Mouse (Mus musculus): ENCODE results near the gene Rsph1. TPM values are rescaled to one million over a fixed set of nuclear protein-coding genes. Genes with fewer than 3 reads are reported as not detected.
A peak's percentile ranks its signal among the peaks of the same experiment; 100 is the strongest.

Rsph1 gene
- polyA plus RNA-seq, 1 experiment: 3.6 TPM

DNA sequence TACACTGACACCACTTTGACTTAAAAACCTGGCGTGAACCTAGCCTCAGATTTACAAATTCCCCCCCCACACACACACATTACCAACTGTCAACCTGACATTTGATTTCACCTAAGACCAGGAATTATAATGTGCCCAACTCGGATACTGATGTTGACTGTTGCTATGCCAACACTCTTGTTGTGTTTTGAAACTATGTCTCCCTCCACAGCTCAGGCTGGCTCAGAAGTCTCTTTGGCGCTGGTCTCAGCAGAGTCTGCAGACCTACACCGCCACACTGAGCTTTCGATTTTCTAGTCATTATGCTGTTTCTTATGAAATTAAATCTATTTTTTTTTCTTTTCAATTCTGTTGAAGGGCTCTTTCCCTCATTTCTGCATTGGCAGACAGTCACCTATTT is 14.5 kb downstream of the Rsph1 start:
- H3K4me3 ChIP-seq (ENCODE audit: insufficient read depth, low read length): no peak overlapping the region
- TF ChIP-seq CTCF (IDR thresholded peaks at IDR 0.05; ENCODE audit: extremely low read depth, insufficient read depth, low read length) (no peak), POLR2A (IDR thresholded peaks at IDR 0.05; ENCODE audit: extremely low read depth, insufficient read depth, low read length) (no peak)
- no peak overlapping the region for H3K27ac ChIP-seq (ENCODE audit: insufficient read depth, low read length)
- H3K4me1 ChIP-seq (ENCODE audit: control insufficient read depth, insufficient read depth, low read length): no peaks in the 10 kb centered on the region

DNA sequence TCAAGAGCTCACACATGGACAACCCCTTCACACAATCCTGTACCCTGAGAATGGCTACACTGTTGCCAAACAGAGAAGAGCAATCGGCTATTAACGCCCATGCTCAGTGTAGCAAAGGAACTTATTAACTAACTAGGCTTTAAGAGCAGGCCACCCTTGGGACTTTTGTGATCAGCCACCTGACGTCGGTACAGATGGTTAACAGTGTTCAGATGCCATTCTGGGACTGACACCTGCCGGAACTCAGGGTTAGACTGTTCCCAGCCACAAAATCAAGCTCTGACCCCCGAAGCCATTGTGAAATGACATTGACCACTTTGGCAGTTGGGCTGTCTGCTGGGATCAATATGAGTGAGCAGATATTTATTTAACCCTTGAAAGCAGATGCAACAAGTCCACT is 15.8 kb downstream of the Rsph1 start:
- H3K4me1 ChIP-seq (ENCODE audit: control insufficient read depth, insufficient read depth, low read length): no peaks in the 10 kb centered on the region
- H3K27ac ChIP-seq (ENCODE audit: insufficient read depth, low read length): no peak overlapping the region
- H3K4me3 ChIP-seq (ENCODE audit: insufficient read depth, low read length): no peak overlapping the region
- TF ChIP-seq POLR2A (IDR thresholded peaks at IDR 0.05; ENCODE audit: extremely low read depth, insufficient read depth, low read length) (no peak), CTCF (IDR thresholded peaks at IDR 0.05; ENCODE audit: extremely low read depth, insufficient read depth, low read length) (no peak)

DNA sequence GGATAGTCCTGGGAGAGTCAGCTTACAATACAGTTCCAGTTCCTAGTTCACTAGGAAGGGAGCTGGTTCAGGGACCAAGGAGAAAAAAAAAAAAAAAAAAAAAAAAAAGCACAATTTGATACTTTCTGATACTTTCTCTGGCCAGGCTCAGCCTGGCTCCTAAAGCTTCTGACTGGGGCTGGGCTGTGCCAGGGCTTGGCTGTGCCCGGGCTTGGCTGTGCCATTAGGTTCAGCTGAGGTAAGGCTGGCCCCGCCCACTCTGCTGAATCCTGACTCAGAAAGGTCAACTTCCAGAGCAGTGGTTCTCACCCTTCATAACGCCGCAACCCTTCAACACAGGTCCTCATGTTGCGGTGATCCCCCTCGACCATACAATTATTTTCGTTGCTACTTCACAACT is 16.8 kb downstream of the Rsph1 start:
- Histone ChIP-seq H3K4me3 (ENCODE audit: insufficient read depth, low read length) (no peak overlapping the region), H3K4me1 (ENCODE audit: control insufficient read depth, insufficient read depth, low read length) (no peaks in the 10 kb centered on the region), H3K27ac (ENCODE audit: insufficient read depth, low read length) (no peak overlapping the region)
- TF ChIP-seq POLR2A (IDR thresholded peaks at IDR 0.05; ENCODE audit: extremely low read depth, insufficient read depth, low read length) (no peak), CTCF (IDR thresholded peaks at IDR 0.05; ENCODE audit: extremely low read depth, insufficient read depth, low read length) (no peak)

DNA sequence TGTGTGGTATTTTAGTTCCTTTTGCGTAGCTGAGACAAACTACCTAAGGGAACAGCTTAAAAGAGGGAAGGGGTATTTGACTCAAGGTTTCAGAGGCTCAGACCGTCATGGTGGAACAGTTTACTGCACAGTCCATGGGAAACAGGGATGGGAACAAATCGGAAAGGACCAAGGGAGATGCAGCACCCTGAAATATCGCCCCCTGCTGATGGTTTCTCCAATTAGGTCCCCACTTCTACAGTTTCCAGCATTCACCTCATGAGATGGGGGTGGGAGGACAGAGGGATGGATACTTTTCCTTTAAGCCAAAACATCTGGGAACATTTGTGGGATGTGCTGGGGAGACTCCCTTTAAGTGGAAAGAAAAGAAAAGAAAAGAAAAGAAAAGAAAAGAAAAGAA is 17.4 kb downstream of the Rsph1 start:
- Histone ChIP-seq H3K4me1 (ENCODE audit: control insufficient read depth, insufficient read depth, low read length) (no peaks in the 10 kb centered on the region), H3K27ac (ENCODE audit: insufficient read depth, low read length) (no peak overlapping the region), H3K4me3 (ENCODE audit: insufficient read depth, low read length) (no peak overlapping the region)
- peak; percentile 13; the same call in 1 of the 2 replicates for TF ChIP-seq CTCF (IDR thresholded peaks at IDR 0.05; ENCODE audit: extremely low read depth, insufficient read depth, low read length)
- no peak for TF ChIP-seq POLR2A (IDR thresholded peaks at IDR 0.05; ENCODE audit: extremely low read depth, insufficient read depth, low read length)

DNA sequence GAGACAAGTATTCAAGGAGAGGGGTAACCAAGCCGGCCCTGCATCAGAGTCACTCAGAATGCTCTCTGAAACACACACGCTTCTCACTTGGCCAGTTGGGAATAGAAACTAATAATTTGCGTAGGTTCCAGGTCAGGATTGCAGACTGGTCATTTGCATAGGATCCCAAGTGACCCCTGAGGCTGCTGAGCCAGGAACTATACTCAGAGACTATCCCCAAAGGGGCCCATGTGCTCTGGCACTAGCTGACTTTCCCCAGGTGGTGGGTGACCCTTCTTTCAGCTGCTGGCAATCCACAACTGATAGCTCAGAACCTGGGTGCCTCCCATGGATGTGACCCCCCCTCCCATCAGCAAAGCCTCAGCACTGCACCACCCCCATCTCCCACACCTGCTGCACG is 18.0 kb downstream of the Rsph1 start:
- no peaks in the 10 kb centered on the region for H3K4me1 ChIP-seq (ENCODE audit: control insufficient read depth, insufficient read depth, low read length)
- H3K4me3 ChIP-seq (ENCODE audit: insufficient read depth, low read length): no peak overlapping the region
- TF ChIP-seq POLR2A (IDR thresholded peaks at IDR 0.05; ENCODE audit: extremely low read depth, insufficient read depth, low read length) (no peak), CTCF (IDR thresholded peaks at IDR 0.05; ENCODE audit: extremely low read depth, insufficient read depth, low read length) (no peak)
- H3K27ac ChIP-seq (ENCODE audit: insufficient read depth, low read length): no peak overlapping the region

DNA sequence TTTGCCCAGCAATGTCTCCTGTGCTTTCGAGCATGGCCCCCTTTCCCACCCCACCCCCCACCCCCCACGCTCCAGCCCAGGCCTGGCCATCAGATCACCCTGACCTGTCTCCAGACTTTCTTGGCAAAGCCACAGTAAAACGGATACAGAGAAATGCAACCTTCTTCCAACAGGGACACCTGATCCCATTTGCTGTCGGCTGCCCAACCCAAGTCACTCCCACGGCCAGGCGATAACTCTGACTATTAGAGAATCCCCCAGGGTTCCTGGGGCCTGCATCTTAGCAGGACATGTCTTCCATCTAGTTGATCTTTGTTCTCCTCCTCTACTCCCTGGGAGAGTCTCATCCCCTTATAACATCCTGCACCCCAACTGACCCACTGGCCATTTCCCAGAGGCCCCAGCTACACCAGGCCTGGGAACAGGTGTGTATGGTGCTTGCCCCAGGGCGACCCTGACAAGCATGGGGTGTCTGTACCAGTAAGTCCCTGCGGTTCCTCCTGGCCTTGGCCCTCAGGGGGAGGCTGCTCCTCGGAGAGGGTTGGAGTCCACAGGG is 18.8 kb downstream of the Rsph1 start:
- TF ChIP-seq CTCF (IDR thresholded peaks at IDR 0.05; ENCODE audit: extremely low read depth, insufficient read depth, low read length) (no peak), POLR2A (IDR thresholded peaks at IDR 0.05; ENCODE audit: extremely low read depth, insufficient read depth, low read length) (no peak)
- no peak overlapping the region for H3K27ac ChIP-seq (ENCODE audit: insufficient read depth, low read length)
- no peaks in the 10 kb centered on the region for H3K4me1 ChIP-seq (ENCODE audit: control insufficient read depth, insufficient read depth, low read length)
- no peak overlapping the region for H3K4me3 ChIP-seq (ENCODE audit: insufficient read depth, low read length)

DNA sequence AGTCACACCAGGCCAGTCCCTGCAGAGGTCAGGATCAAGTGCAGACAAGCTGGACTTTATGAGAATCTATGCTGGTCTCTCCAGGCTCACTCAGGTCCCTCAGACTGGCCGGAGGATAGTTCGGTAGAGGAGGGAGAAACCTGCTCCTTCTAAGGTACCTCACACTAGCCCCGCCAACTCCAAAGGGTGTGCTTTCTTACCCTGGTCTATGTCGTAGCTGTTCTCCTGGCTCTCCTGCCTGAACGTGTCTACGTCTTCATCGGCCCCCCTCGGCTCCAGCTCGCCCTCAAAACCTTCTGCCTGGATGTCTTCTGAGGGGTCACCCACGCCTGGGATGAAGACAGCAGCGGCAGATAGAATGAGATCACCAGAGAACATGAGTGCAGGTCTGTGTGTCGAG is 19.3 kb downstream of the Rsph1 start:
- no peak overlapping the region for H3K27ac ChIP-seq (ENCODE audit: insufficient read depth, low read length)
- TF ChIP-seq CTCF (IDR thresholded peaks at IDR 0.05; ENCODE audit: extremely low read depth, insufficient read depth, low read length) (no peak), POLR2A (IDR thresholded peaks at IDR 0.05; ENCODE audit: extremely low read depth, insufficient read depth, low read length) (no peak)
- H3K4me3 ChIP-seq (ENCODE audit: insufficient read depth, low read length): no peak overlapping the region
- no peaks in the 10 kb centered on the region for H3K4me1 ChIP-seq (ENCODE audit: control insufficient read depth, insufficient read depth, low read length)

DNA sequence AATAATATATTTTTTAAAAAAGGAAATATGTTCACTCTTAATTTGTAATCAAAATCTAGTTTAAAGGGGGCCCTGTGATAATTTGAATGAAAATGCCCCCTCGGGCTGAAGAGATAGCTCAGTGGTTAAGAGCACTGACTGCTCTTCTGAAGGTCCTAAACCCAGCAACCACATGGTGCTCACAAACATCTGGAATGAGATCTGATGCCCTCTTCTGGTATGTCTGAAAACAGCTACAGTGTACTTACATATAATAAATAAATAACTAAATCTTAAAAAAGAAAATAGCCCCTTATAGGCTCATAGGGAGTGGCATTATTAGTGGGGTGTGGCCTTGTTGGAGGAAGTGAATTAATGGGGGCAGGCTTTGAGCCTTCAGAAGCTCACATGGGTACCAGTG is 20.0 kb downstream of the Rsph1 start:
- Histone ChIP-seq H3K4me1 (ENCODE audit: control insufficient read depth, insufficient read depth, low read length) (no peaks in the 10 kb centered on the region), H3K27ac (ENCODE audit: insufficient read depth, low read length) (no peak overlapping the region), H3K4me3 (ENCODE audit: insufficient read depth, low read length) (no peak overlapping the region)
- TF ChIP-seq POLR2A (IDR thresholded peaks at IDR 0.05; ENCODE audit: extremely low read depth, insufficient read depth, low read length): no peak
- no peak for TF ChIP-seq CTCF (IDR thresholded peaks at IDR 0.05; ENCODE audit: extremely low read depth, insufficient read depth, low read length)

DNA sequence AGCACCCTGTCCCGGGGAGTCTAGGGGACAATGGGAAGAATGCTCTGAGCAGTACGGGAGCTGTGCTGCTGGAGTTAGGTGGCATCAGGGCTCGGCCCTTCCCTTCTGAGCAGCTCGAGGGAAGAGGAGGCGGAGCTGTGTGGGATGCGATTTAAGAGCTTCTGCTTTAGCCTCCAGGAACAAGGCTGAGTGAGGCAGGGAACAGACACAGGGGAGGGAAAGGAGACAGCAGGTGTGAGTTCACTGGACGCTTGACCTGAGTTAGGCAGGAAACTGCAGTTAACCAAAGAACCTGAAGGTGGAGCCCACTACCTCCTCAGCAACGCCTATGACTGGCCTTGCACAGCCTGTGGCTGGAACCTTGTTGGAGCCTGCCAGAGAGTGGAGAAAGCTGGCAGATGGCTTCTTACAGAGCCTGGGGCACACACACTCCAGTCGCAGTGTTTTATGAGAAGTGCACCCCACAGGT is 22.7 kb downstream of the Rsph1 start:
- Histone ChIP-seq H3K27ac (ENCODE audit: insufficient read depth, low read length) (no peak overlapping the region), H3K4me1 (ENCODE audit: control insufficient read depth, insufficient read depth, low read length) (no peaks in the 10 kb centered on the region), H3K4me3 (ENCODE audit: insufficient read depth, low read length) (no peak overlapping the region)
- TF ChIP-seq CTCF (IDR thresholded peaks at IDR 0.05; ENCODE audit: extremely low read depth, insufficient read depth, low read length) (peak; percentile 70), POLR2A (IDR thresholded peaks at IDR 0.05; ENCODE audit: extremely low read depth, insufficient read depth, low read length) (no peak)

DNA sequence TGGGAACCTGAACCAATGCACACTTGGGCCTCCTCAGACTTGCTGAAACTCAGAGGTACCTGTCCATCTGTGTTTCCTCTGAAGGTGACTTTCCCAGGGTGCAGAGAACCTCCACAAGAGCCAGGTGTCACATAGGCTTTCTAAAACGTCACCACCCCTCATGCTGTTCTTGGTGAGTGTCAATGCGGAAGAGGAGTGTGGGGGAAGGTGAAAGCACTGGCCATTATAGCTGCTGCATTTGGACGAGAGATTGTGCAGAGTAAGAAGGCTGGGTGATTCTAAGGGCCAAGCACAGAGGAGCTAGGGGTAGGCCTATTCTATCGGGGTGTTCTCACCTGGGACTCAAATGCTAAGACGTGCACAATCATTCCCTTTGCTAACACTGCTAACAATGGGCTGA is 23.2 kb downstream of the Rsph1 start:
- H3K27ac ChIP-seq (ENCODE audit: insufficient read depth, low read length): no peak overlapping the region
- H3K4me1 ChIP-seq (ENCODE audit: control insufficient read depth, insufficient read depth, low read length): no peaks in the 10 kb centered on the region
- H3K4me3 ChIP-seq (ENCODE audit: insufficient read depth, low read length): no peak overlapping the region
- TF ChIP-seq CTCF (IDR thresholded peaks at IDR 0.05; ENCODE audit: extremely low read depth, insufficient read depth, low read length) (no peak), POLR2A (IDR thresholded peaks at IDR 0.05; ENCODE audit: extremely low read depth, insufficient read depth, low read length) (no peak)

Measured in cortical plate, adult 2 months (tissue).